Mouse (Mus musculus) kidney, adult 2 months (tissue): ENCODE results near the gene Ubxn4. TPM values are rescaled to one million over a fixed set of nuclear protein-coding genes. Genes with fewer than 3 reads are reported as not detected.
A peak's percentile ranks its signal among the peaks of the same experiment; 100 is the strongest.
"Not testable (repeated sequence)": the region's sequence is repeated elsewhere in the genome, so short reads cannot be mapped to it uniquely, and the experiment has no call there.

Experiments
- DNase-seq: peaks from one replicate; pipeline ENCODE4 v3.0.0; 2021
- H3K27ac ChIP-seq: fragments of 200-500 bp; 2 replicates; pipeline ENCODE4 v1.5.1; 2012; ENCODE audit warnings: low read depth, low read length, control low read depth, inconsistent platforms; ENCODE audit not compliant: insufficient read depth
- H3K27me3 ChIP-seq: fragments of 200-500 bp; replicated peaks from 2 replicates; pipeline ENCODE4 v1.6.1; 2012; ENCODE audit warnings: mild to moderate bottlenecking, moderate library complexity, low read length, inconsistent platforms; ENCODE audit not compliant: control insufficient read depth, insufficient read depth
- H3K36me3 ChIP-seq: fragments of 200-500 bp; 2 replicates; pipeline ENCODE4 v1.6.1; 2012; ENCODE audit warnings: mild to moderate bottlenecking, moderate library complexity, low read length, inconsistent platforms; ENCODE audit not compliant: control insufficient read depth, insufficient read depth
- H3K4me1 ChIP-seq: fragments of 200-500 bp; 2 replicates; pipeline ENCODE4 v1.6.1; 2011; ENCODE audit warnings: low read length; ENCODE audit not compliant: control insufficient read depth, insufficient read depth
- H3K4me3 ChIP-seq: fragments of 200-500 bp; 2 replicates; pipeline ENCODE4 v1.5.1; 2011; ENCODE audit warnings: mild to moderate bottlenecking, low read depth, low read length, control low read depth; ENCODE audit not compliant: insufficient read depth
- CTCF ChIP-seq: fragments of 200-500 bp; conservative IDR thresholded peaks from 2 replicates; pipeline ENCODE4 v1.5.1; 2011; ENCODE audit warnings: low read depth, mild to moderate bottlenecking, control low read depth, low read length, moderate library complexity, mixed read lengths; ENCODE audit not compliant: insufficient read depth, insufficient read length
- POLR2A ChIP-seq: fragments of 200-500 bp; IDR thresholded peaks from one replicate; pipeline ENCODE4 v1.6.1; 2011; ENCODE audit warnings: low read depth, low read length, control low read depth
- WGBS: fragments of 180-500 bp; shearing (Covaris S2); methylation state at CpG from one replicate; pipeline ENCODE4 v1.1.7; 2018; 5-methylcytosine and 5-hydroxymethylcytosine counted together
- polyA plus RNA-seq: library from polyadenylated mRNA; depleted of rRNA; stranded (reverse); fragments of >200 nt; gene quantifications from 2 replicates; pipeline ENCODE4 v1.2.3, GENCODE M21; 2012

Ubxn4 gene
- polyA plus RNA-seq, 1 experiment = 21.0 TPM

- peak; percentile 98 for DNase-seq
- WGBS = under 1% methylated on average over 71 of the region's 71 CpGs
- Histone ChIP-seq H3K27ac (peak overlapping the region; percentile 58), H3K4me1 (no peaks in the 10 kb centered on the region; the same call in 1 of the 2 replicates), H3K27me3 (no peaks in the 10 kb centered on the region), H3K36me3 (no peaks in the 10 kb centered on the region), H3K4me3 (peak overlapping the region; percentile 75)
- TF ChIP-seq CTCF = no peak
- TF ChIP-seq POLR2A = no peak
Measured at GRCm38 (mm10) chr1:128243996-128244726, 397 bp downstream of the Ubxn4 start.

- under 1% methylated on average over 19 of the region's 19 CpGs for WGBS
- no peaks in the 10 kb centered on the region for H3K36me3 ChIP-seq
Measured at GRCm38 (mm10) chr1:128244727-128245355, 1.1 kb downstream of the Ubxn4 start.

GRCm38 (mm10) chr1:128267061-128267460 is 23.3 kb downstream of the Ubxn4 start:
- DNase-seq, H3K27me3 ChIP-seq, H3K27ac ChIP-seq, H3K4me1 ChIP-seq, H3K4me3 ChIP-seq: not testable (repeated sequence)
- H3K36me3 ChIP-seq = peaks cover 23% of the 10 kb centered on the region
- 79% methylated on average over 7 of the region's 7 CpGs for WGBS

More at GRCm38 (mm10) chr1:128244727-128245355, 1.1 kb downstream of the Ubxn4 start:
- Histone ChIP-seq H3K4me3 (peak overlapping the region; percentile 75), H3K27ac (peak overlapping the region; percentile 58), H3K4me1 (no peaks in the 10 kb centered on the region; the same call in 1 of the 2 replicates), H3K27me3 (no peaks in the 10 kb centered on the region)
- TF ChIP-seq POLR2A (no peak), CTCF (no peak)
- peak; percentile 21 for DNase-seq

GRCm38 (mm10) chr1:128270731-128271130 is 27.0 kb downstream of the Ubxn4 start:
- no peaks in the 10 kb centered on the region for H3K27me3 ChIP-seq
- H3K4me1 ChIP-seq = no peaks in the 10 kb centered on the region
- H3K4me3 ChIP-seq = no peak overlapping the region
- TF ChIP-seq CTCF (no peak), POLR2A (no peak)
- peaks cover 25% of the 10 kb centered on the region for H3K36me3 ChIP-seq
- 93% methylated on average over 3 of the region's 3 CpGs for WGBS
- H3K27ac ChIP-seq = no peak overlapping the region
- no peak for DNase-seq

GRCm38 (mm10) chr1:128275908-128276307 is 32.1 kb downstream of the Ubxn4 start:
- WGBS = 97% methylated on average over 1 of the region's 1 CpGs
- DNase-seq = no peak
- H3K27me3 ChIP-seq = no peaks in the 10 kb centered on the region
- peaks cover 20% of the 10 kb centered on the region for H3K36me3 ChIP-seq
- no peaks in the 10 kb centered on the region for H3K4me1 ChIP-seq
- no peak overlapping the region for H3K27ac ChIP-seq
- no peak overlapping the region for H3K4me3 ChIP-seq
- TF ChIP-seq POLR2A (no peak), CTCF (no peak)

- Histone ChIP-seq H3K27me3 (no peaks in the 10 kb centered on the region), H3K36me3 (peaks cover 18% of the 10 kb centered on the region)
- WGBS = 94% methylated on average over 3 of the region's 3 CpGs
Measured at GRCm38 (mm10) chr1:128278563-128278962, 34.8 kb downstream of the Ubxn4 start.

GRCm38 (mm10) chr1:128281753-128282152 is 38.0 kb downstream of the Ubxn4 start:
- Histone ChIP-seq H3K36me3 (peaks cover 7% of the 10 kb centered on the region), H3K27ac (no peak overlapping the region), H3K4me3 (no peak overlapping the region), H3K4me1 (no peaks in the 10 kb centered on the region), H3K27me3 (no peaks in the 10 kb centered on the region)
- WGBS = 97% methylated on average over 3 of the region's 3 CpGs
- no peak for DNase-seq
- TF ChIP-seq POLR2A (no peak), CTCF (no peak)

More at GRCm38 (mm10) chr1:128278563-128278962, 34.8 kb downstream of the Ubxn4 start:
- TF ChIP-seq CTCF = no peak
- no peak for TF ChIP-seq POLR2A
- DNase-seq = no peak
- Histone ChIP-seq H3K4me1 (no peaks in the 10 kb centered on the region), H3K4me3 (no peak overlapping the region), H3K27ac (no peak overlapping the region)
